Mouse (Mus musculus) G1E (cell line): ENCODE results near the gene Agap2.

Experiments
- CTCF ChIP-seq: IDR thresholded peaks from 2 replicates; pipeline ENCODE4 v1.5.1; 2012; ENCODE audit warnings: low read depth, low read length, inconsistent platforms, mixed read lengths
- GATA1 ChIP-seq: IDR thresholded peaks from 2 replicates; pipeline ENCODE4 v1.6.1; 2012; ENCODE audit warnings: borderline replicate concordance, low read length, inconsistent platforms, mixed read lengths
- GATA2 ChIP-seq: IDR thresholded peaks from 2 replicates; pipeline ENCODE4 v1.6.1; 2012; ENCODE audit warnings: low read depth, low read length, inconsistent platforms, borderline replicate concordance
- POLR2AphosphoS5 ChIP-seq: IDR thresholded peaks from 2 replicates; pipeline ENCODE4 v1.6.1; 2012; ENCODE audit warnings: low read depth, low read length, inconsistent platforms; ENCODE audit not compliant: insufficient replicate concordance

DNA sequence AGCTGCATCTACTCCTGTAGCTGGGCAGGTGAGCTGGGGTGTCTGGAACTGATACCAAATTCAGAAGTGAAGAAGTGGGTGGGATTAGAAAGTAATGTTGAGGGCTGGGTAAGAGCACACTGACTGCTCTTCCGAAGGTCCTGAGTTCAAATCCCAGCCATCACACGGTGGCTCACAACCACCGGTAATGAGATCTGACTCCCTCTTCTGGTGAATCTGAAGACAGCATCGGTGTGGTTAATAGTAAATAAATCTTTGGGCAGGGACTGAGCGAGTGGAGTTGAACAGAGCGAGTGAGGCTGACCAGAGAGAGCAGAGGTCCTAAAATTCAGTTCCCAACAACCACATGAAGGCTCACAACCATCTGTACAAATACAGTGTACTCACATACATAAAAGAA lies 10.5 kb downstream of the Agap2 start:
- TF ChIP-seq CTCF (no peak), GATA2 (no peak), POLR2AphosphoS5 (no peak), GATA1 (no peak)
